Mouse (Mus musculus) midbrain, embryonic 15.5 days (tissue): ENCODE results near the gene Ndufs2. TPM values are rescaled to one million over a fixed set of nuclear protein-coding genes. Genes with fewer than 3 reads are reported as not detected.

Experiments
- ATAC-seq: fragments of 200-750 bp; cut with Nextera tagmentation; replicated peaks from 2 replicates; pipeline ENCODE4 v1.8.0; 2017; ENCODE audit warnings: moderate TSS enrichment
- H3K27ac ChIP-seq: fragments of 300-500 bp; sonication (generic); 2 replicates; pipeline ENCODE4 v1.5.1; 2015; ENCODE audit warnings: mild to moderate bottlenecking, inconsistent platforms
- H3K27me3 ChIP-seq: fragments of 300-500 bp; sonication (generic); replicated peaks from 2 replicates; pipeline ENCODE4 v1.6.1; 2015; ENCODE audit warnings: inconsistent platforms
- H3K36me3 ChIP-seq: fragments of 300-500 bp; sonication (generic); replicated peaks from 2 replicates; pipeline ENCODE4 v1.6.1; 2015; ENCODE audit warnings: inconsistent platforms
- H3K4me1 ChIP-seq: fragments of 300-500 bp; sonication (generic); 2 replicates; pipeline ENCODE4 v1.6.1; 2015; ENCODE audit warnings: inconsistent platforms
- H3K4me2 ChIP-seq: fragments of 300-500 bp; sonication (generic); 2 replicates; pipeline ENCODE4 v1.6.1; 2015; ENCODE audit warnings: inconsistent platforms, mild to moderate bottlenecking, moderate library complexity
- H3K4me3 ChIP-seq: fragments of 300-500 bp; sonication (generic); 2 replicates; pipeline ENCODE4 v1.5.1; 2015; ENCODE audit warnings: mild to moderate bottlenecking, inconsistent platforms
- H3K9ac ChIP-seq: fragments of 300-500 bp; sonication (generic); 2 replicates; pipeline ENCODE4 v1.6.1; 2015; ENCODE audit warnings: mild to moderate bottlenecking, inconsistent platforms
- H3K9me3 ChIP-seq: fragments of 300-500 bp; sonication (generic); 2 replicates; pipeline ENCODE4 v1.6.1; 2016; ENCODE audit warnings: inconsistent platforms
- WGBS: fragments of 180-500 bp; shearing (Covaris S2); methylation state at CpG from one replicate; pipeline ENCODE4 v1.1.7; 2015; ENCODE audit warnings: mixed read lengths; 5-methylcytosine and 5-hydroxymethylcytosine counted together
- polyA plus RNA-seq: library from polyadenylated mRNA; unstranded; fragments of >200 nt; fragmentation: Nextera tagmentation; extraction: Ambion mirVana; gene quantifications from 2 replicates; pipeline ENCODE4 v1.2.1, GENCODE M21; 2015

Gene Ndufs2
- 229 and 238 TPM in 2 replicates for polyA plus RNA-seq

GRCm38 (mm10) chr1:171250680-171251593 is at the start of gene Ndufs2:
Gene Ndufs2 (minus strand): TSS chr1:171251388.
- 10% methylated on average over 26 of the region's 26 CpGs for WGBS
- Histone ChIP-seq H3K27ac (peak within 1 kb of the TSS; percentile 45), H3K9me3 (no peaks in the 10 kb centered on the region), H3K27me3 (no peaks in the 10 kb centered on the region), H3K4me1 (peaks cover 47% of the 10 kb centered on the region), H3K9ac (peak within 1 kb of the TSS; percentile 43; the same call in 1 of the 2 replicates), H3K4me2 (peak within 1 kb of the TSS; percentile 56), H3K4me3 (peak within 1 kb of the TSS; percentile 30), H3K36me3 (no peaks in the 10 kb centered on the region)
- no peak for ATAC-seq

DNA sequence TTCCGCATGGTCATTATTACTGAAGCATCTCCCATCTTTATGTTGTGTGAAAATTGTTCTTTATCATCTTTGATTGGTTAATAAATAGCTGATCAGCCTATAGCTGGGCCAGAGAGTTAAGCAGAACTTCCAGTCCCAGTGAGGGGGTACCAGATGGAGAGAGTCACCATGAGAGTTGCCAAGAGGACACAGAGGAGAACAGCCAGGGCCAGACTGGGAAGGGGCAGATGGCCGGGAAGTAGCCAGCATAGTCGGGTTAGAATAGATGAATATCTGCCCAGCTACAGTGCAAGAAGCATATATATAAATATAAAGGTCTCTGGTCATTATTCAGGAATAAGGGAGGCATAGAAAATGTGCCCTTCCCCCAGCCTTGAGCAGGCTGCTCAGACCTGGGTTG is 47.0 kb upstream of the Ndufs2 start:
- no peak overlapping the region for H3K4me2 ChIP-seq
- no peak for ATAC-seq
- H3K27me3 ChIP-seq = peaks cover 14% of the 10 kb centered on the region
- WGBS = 76% methylated on average over 3 of the region's 3 CpGs
- no peaks in the 10 kb centered on the region for H3K9me3 ChIP-seq
- H3K9ac ChIP-seq = no peak overlapping the region
- peaks cover 13% of the 10 kb centered on the region for H3K4me1 ChIP-seq
- H3K36me3 ChIP-seq = no peaks in the 10 kb centered on the region
- H3K27ac ChIP-seq = no peak overlapping the region
- no peak overlapping the region for H3K4me3 ChIP-seq

GRCm38 (mm10) chr1:171295063-171295402 is 43.8 kb upstream of the Ndufs2 start:
- Histone ChIP-seq H3K9me3 (no peaks in the 10 kb centered on the region), H3K36me3 (no peaks in the 10 kb centered on the region), H3K27me3 (peaks cover 14% of the 10 kb centered on the region), H3K4me1 (peaks cover 15% of the 10 kb centered on the region), H3K27ac (peak overlapping the region; percentile 93), H3K4me3 (peak overlapping the region; percentile 83), H3K4me2 (peak overlapping the region; percentile 80), H3K9ac (peak overlapping the region; percentile 90)
- ATAC-seq = peak; percentile 55; the same call in 1 of the 2 replicates
- 14% methylated on average over 3 of the region's 3 CpGs for WGBS

DNA sequence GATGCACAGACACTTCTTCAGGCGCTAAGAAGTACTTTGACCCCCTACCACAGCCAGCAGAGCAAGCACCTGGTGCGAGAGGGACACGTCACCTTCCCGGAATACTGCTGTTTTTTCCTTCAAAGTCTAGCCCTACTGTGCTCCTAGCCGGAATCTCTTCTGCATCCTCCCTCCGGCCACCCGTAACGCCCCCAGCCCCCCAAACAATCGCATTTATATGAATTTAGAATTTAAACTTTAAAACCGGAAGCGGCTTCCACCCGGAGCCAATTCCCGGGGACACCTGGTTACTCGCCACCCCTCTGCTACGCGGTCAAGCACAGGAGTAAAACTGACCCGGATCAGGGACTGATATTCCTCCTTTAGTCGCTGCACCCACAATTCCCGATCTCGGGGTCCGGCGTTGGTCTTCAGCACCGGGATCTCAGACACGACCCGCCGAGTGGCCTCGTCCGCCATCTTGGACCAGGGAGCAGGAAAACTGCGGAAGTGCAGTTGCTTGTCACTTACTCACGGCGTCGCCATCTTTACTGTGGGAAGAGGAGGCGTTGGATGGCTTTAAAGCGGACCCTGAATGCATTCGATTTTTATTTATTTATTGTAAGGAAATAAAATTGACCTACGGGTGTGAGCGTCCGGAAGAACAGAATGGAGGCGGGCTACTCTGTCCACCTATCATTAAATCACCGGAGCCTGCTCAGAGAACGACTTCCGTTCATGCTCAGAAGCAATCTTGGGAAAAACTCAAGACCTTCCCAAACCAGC is 43.3 kb upstream of the Ndufs2 start, which contains the start of gene Ufc1:
TSS of gene Ufc1 (minus strand) at position 727 of the 765 bp plus-strand sequence.
- Histone ChIP-seq H3K27ac (peak within 1 kb of the TSS; percentile 93), H3K4me1 (peaks cover 15% of the 10 kb centered on the region), H3K9me3 (no peaks in the 10 kb centered on the region), H3K4me2 (peak within 1 kb of the TSS; percentile 80), H3K36me3 (no peaks in the 10 kb centered on the region; the same call in 1 of the 2 replicates), H3K4me3 (peak within 1 kb of the TSS; percentile 83), H3K9ac (peak within 1 kb of the TSS; percentile 90), H3K27me3 (peaks cover 14% of the 10 kb centered on the region)
- ATAC-seq = peak; percentile 89
- under 1% methylated on average over 42 of the region's 42 CpGs for WGBS

- Histone ChIP-seq H3K36me3 (peaks cover 3% of the 10 kb centered on the region; the same call in 1 of the 2 replicates), H3K9me3 (no peaks in the 10 kb centered on the region), H3K9ac (peak overlapping the region; percentile 90), H3K4me3 (peak overlapping the region; percentile 83), H3K27ac (peak overlapping the region; percentile 93), H3K4me1 (peaks cover 15% of the 10 kb centered on the region), H3K27me3 (peaks cover 12% of the 10 kb centered on the region), H3K4me2 (peak overlapping the region; percentile 80)
- 42% methylated on average over 5 of the region's 5 CpGs for WGBS
- ATAC-seq = no peak; the same call in 1 of the 2 replicates
These were observed 42.7 kb upstream of the Ndufs2 start for GRCm38 (mm10) chr1:171293906-171294297.

DNA sequence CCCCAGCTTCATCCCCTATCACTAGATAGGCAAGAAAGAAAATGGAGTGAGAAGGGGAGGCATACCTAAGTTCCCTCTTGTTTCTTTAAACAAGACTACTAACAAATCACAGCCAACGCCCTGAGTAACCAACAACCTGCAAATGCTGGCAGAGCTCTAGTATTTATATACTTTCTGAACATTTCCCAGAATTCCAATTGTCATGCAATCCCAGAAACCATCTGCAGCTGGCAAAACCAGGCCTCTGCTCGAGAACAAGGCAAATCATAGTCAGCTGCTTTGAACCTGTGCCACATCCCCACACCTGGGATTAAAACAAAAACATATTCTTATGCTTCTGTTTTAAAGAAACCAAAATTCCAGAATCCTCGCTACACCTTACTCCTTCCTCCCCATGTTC is 42.2 kb upstream of the Ndufs2 start:
- peak overlapping the region; percentile 80 for H3K4me2 ChIP-seq
- H3K9ac ChIP-seq = peak overlapping the region; percentile 90; the same call in 1 of the 2 replicates
- 90% methylated on average over 3 of the region's 3 CpGs for WGBS
- no peaks in the 10 kb centered on the region for H3K9me3 ChIP-seq
- peaks cover 20% of the 10 kb centered on the region for H3K4me1 ChIP-seq
- peaks cover 7% of the 10 kb centered on the region; the same call in 1 of the 2 replicates for H3K27me3 ChIP-seq
- peaks cover 3% of the 10 kb centered on the region; the same call in 1 of the 2 replicates for H3K36me3 ChIP-seq
- peak overlapping the region; percentile 93; the same call in 1 of the 2 replicates for H3K27ac ChIP-seq
- no peak for ATAC-seq
- peak overlapping the region; percentile 83; the same call in 1 of the 2 replicates for H3K4me3 ChIP-seq

- Histone ChIP-seq H3K27ac (peak overlapping the region; percentile 97), H3K4me2 (peak overlapping the region; percentile 39), H3K4me3 (peak overlapping the region; percentile 93; the same call in 1 of the 2 replicates), H3K36me3 (peaks cover 26% of the 10 kb centered on the region; the same call in 1 of the 2 replicates), H3K27me3 (no peaks in the 10 kb centered on the region), H3K9ac (peak overlapping the region; percentile 25; the same call in 1 of the 2 replicates), H3K4me1 (peaks cover 31% of the 10 kb centered on the region), H3K9me3 (no peaks in the 10 kb centered on the region)
- no peak for ATAC-seq
- 69% methylated on average over 4 of the region's 4 CpGs for WGBS
These were observed 37.1 kb upstream of the Ndufs2 start for GRCm38 (mm10) chr1:171288328-171288727.

GRCm38 (mm10) chr1:171287136-171288081 is 36.2 kb upstream of the Ndufs2 start, which contains the start of gene Usp21:
Gene Usp21 (minus strand): TSS chr1:171287991.
- H3K9ac ChIP-seq = peak within 1 kb of the TSS; percentile 98
- no peaks in the 10 kb centered on the region for H3K27me3 ChIP-seq
- no peaks in the 10 kb centered on the region for H3K9me3 ChIP-seq
- H3K27ac ChIP-seq = peak within 1 kb of the TSS; percentile 97
- H3K4me1 ChIP-seq = peaks cover 28% of the 10 kb centered on the region
- peak within 1 kb of the TSS; percentile 62 for H3K4me2 ChIP-seq
- peak within 1 kb of the TSS; percentile 93 for H3K4me3 ChIP-seq
- under 1% methylated on average over 49 of the region's 49 CpGs for WGBS
- ATAC-seq = peak; percentile 96
- H3K36me3 ChIP-seq = peaks cover 33% of the 10 kb centered on the region; the same call in 1 of the 2 replicates

DNA sequence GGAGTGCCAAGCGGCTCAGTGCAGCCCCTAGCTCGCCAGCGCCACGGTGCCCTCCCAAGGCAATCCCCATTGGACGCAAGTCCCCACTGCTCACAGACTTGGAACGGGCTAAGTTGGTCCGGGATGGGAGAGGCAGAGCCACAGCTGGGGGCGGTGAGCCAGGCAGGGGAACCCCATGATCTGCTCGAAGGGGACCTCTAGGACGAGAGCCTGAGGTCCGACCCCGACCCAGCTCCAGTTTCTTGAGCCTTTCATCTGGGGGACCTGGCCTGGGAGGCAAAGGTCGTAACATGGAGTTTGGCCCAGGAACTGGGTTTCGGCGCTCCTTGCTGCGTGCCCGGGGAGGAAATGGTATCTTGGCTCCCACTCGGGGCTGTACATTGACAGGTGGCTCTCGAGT is 35.3 kb upstream of the Ndufs2 start:
- peaks cover 35% of the 10 kb centered on the region for H3K4me1 ChIP-seq
- peak overlapping the region; percentile 62 for H3K4me2 ChIP-seq
- H3K4me3 ChIP-seq = peak overlapping the region; percentile 93
- H3K9ac ChIP-seq = peak overlapping the region; percentile 98; the same call in 1 of the 2 replicates
- no peaks in the 10 kb centered on the region for H3K9me3 ChIP-seq
- no peak overlapping the region for H3K27ac ChIP-seq
- H3K36me3 ChIP-seq = peaks cover 34% of the 10 kb centered on the region; the same call in 1 of the 2 replicates
- ATAC-seq = no peak
- 85% methylated on average over 19 of the region's 19 CpGs for WGBS
- H3K27me3 ChIP-seq = no peaks in the 10 kb centered on the region

- Histone ChIP-seq H3K27me3 (no peaks in the 10 kb centered on the region), H3K27ac (no peak overlapping the region), H3K9me3 (no peaks in the 10 kb centered on the region), H3K4me2 (no peak overlapping the region), H3K9ac (no peak overlapping the region), H3K36me3 (peaks cover 34% of the 10 kb centered on the region; the same call in 1 of the 2 replicates), H3K4me3 (no peak overlapping the region), H3K4me1 (peaks cover 41% of the 10 kb centered on the region)
- ATAC-seq = no peak
- WGBS = 89% methylated on average over 20 of the region's 20 CpGs
These were observed 34.1 kb upstream of the Ndufs2 start for GRCm38 (mm10) chr1:171285096-171285892.
